Comparison of ENCODE assay signal across 26 mouse cellular contexts in the genomic region with DNA sequence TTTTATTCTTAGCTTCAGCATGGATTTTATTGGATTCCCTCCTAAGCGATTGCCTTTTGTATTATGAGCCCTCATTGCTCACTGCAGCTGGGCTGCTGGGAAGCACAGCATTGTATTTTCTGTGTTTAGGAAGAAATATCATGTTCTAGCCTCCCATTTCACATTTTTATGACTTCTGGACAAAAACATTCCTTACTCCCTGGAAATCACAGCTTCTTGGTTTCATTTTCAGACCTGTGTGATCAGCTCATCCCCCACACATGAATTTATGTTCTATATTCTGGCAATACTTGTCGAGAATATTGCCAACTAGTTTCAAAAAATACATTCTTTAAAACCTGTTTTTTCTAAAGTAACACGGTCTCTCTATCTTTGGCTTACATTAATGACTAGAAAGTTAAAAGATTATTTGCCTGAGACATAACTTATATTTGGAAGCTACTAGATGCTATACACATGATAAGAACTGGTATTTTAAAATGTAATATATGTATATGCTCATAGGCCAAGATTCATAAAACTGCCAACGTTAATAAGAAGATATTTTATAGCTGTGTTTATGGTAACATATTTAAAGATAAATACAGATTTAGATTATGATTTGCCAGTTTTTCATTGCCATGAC.
"Had no signal": no experiment of that assay in that cellular context is flagged by ENCODE, and none has a peak within 500 bp of the region (broad histone marks: within the 10 kb centered on the region; RNA-seq: fewer than 3 reads in every experiment).

No protein-coding gene starts in this region.

- H3K4me1 ChIP-seq: heart, embryonic 10.5 days; heart, embryonic 12.5 days; hindbrain, embryonic 10.5 days; hindbrain, embryonic 12.5 days; intestine, embryonic 15.5 days; limb, embryonic 10.5 days; limb, embryonic 12.5 days; liver, embryonic 13.5 days; liver, embryonic 15.5 days had no signal

- H3K9ac ChIP-seq: heart, embryonic 12.5 days; hindbrain, embryonic 12.5 days; hindbrain, embryonic 14.5 days; intestine, embryonic 15.5 days; limb, embryonic 12.5 days; liver, embryonic 13.5 days; liver, embryonic 15.5 days; liver, postnatal 0 days had no signal

- H3K27me3 ChIP-seq: heart, embryonic 12.5 days; hindbrain, embryonic 12.5 days; intestine, embryonic 15.5 days; limb, embryonic 12.5 days; liver, embryonic 13.5 days; liver, embryonic 15.5 days had no signal

- DNase-seq: gastrocnemius, adult 2 months; gastrocnemius, postnatal 10 days; gastrocnemius, postnatal 25 days; heart, adult 18-20 months; heart, postnatal 10 days; heart, postnatal 4 days; kidney, adult 18-20 months; kidney, adult 9 months; liver; liver, embryonic 13.5 days; liver, postnatal 0 days had no signal

- H3K36me3 ChIP-seq: heart, embryonic 10.5 days; heart, embryonic 12.5 days; hindbrain, embryonic 10.5 days; hindbrain, embryonic 12.5 days; intestine, embryonic 15.5 days; limb, embryonic 10.5 days; limb, embryonic 12.5 days; liver, embryonic 13.5 days; liver, embryonic 15.5 days had no signal

- H3K4me2 ChIP-seq: heart, embryonic 12.5 days; hindbrain, embryonic 12.5 days; hindbrain, embryonic 14.5 days; intestine, embryonic 15.5 days; limb, embryonic 12.5 days; liver, embryonic 11.5 days; liver, embryonic 13.5 days; liver, embryonic 15.5 days had no signal

- H3K4me3 ChIP-seq: gastrocnemius, adult 2 months; heart, embryonic 10.5 days; heart, embryonic 12.5 days; hindbrain, embryonic 10.5 days; hindbrain, embryonic 12.5 days; intestine, embryonic 15.5 days; layer of hippocampus, adult 2 months; left cerebral cortex, adult 2 months; limb, embryonic 10.5 days; limb, embryonic 12.5 days; liver, embryonic 13.5 days; liver, embryonic 15.5 days had no signal

- H3K27ac ChIP-seq: gastrocnemius, adult 2 months; heart, embryonic 10.5 days; hindbrain, embryonic 10.5 days; hindbrain, embryonic 12.5 days; hindbrain, embryonic 14.5 days; intestine, embryonic 15.5 days; layer of hippocampus, adult 2 months; left cerebral cortex, adult 2 months; limb, embryonic 10.5 days; limb, embryonic 12.5 days; liver, embryonic 13.5 days; liver, embryonic 15.5 days had no signal

- ATAC-seq: hindbrain, embryonic 16.5 days; inflammation-experienced regulatory T-cells, adult 6 months; intestine, embryonic 15.5 days; intestine, postnatal 0 days; liver, postnatal 0 days had no signal

- H3K9me3 ChIP-seq: heart, embryonic 10.5 days; heart, embryonic 12.5 days; hindbrain, embryonic 10.5 days; hindbrain, embryonic 12.5 days; intestine, embryonic 15.5 days; limb, embryonic 10.5 days; limb, embryonic 12.5 days; liver, embryonic 13.5 days; liver, embryonic 15.5 days had no signal
